Mouse (Mus musculus) cerebellum, adult (tissue): ENCODE data around the gene Fgfr2.

Experiments
- ATAC-seq: cut with Nextera tagmentation; 2 replicates; pipeline ENCODE4 v1.9.2; 2017; ENCODE audit warnings: mild to moderate bottlenecking, moderate library complexity, mixed read lengths; ENCODE audit not compliant: insufficient number of reproducible peaks, low FRiP score, low TSS enrichment

Gene Fgfr2

GRCm38 (mm10) chr7:130827431-130827830 is 2295.7 kb downstream of the Fgfr2 start:
- no peak for ATAC-seq

DNA sequence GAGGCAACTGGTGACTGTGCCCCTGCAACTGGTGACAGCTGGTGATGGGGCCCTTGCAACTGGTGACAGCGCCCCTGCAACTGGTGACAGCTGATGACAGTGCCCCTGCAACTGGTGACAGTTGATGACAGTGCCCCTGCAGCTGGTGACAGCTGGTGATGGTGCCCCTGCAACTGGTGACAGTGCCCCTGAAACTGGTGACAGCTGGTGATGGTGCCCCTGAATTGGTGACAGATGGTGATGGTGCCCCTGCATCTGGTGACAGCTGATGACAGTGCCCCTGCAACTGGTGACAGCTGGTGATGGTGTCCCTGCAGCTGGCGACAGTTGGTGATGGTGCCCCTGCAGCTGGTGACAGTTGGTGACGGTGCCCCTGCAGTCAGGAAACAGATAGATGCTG is 2296.8 kb downstream of the Fgfr2 start:
- ATAC-seq = no peak

- ATAC-seq = no peak
These were observed 2299.2 kb downstream of the Fgfr2 start for GRCm38 (mm10) chr7:130823992-130824391.

- ATAC-seq = no peak
These were observed 2303.5 kb downstream of the Fgfr2 start for GRCm38 (mm10) chr7:130819624-130820023.

DNA sequence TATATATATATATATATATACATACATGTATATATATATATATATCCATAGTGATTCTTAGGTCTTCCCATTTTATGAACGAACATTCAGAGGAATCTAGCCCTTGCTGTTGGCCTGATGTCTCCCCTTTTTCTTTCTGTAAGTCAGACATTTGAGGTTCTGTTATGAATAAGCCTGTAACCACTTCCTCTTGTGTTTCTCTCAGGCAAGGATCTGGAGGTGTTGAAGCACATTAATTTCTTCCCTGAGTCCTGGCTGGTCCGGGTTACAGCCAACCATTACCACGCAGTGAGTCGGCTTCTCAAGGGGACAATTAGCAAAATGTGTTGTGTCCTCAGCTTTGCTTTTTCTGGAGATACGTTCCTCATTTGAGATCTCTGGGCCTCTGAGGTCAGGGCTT is 2304.3 kb downstream of the Fgfr2 start:
- ATAC-seq = no peak

- ATAC-seq = no peak
These were observed 2306.9 kb downstream of the Fgfr2 start for GRCm38 (mm10) chr7:130816243-130816642.

DNA sequence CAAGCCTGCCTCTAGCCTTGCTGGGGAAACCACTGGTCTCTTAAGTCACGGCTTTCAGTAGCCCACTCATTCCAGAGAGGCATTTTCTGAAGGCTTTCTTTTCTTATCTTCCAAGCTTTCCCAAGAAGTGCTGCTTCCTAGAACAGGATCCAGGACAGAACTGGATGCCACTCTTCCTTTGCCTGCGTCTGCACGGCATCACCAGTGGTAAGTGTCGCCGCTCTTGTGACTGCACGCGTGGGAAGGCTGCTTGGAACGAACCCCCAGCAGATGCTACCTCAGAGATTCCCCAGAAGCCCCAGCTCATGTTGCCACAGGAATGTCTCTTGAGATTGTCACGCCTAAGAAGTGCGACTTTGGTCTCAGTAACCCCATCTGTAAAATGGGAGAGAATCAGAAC is 2307.5 kb downstream of the Fgfr2 start:
- ATAC-seq = no peak

- no peak for ATAC-seq
These were observed 2310.7 kb downstream of the Fgfr2 start for GRCm38 (mm10) chr7:130812407-130812806.

- no peak for ATAC-seq
These were observed 2312.9 kb downstream of the Fgfr2 start for GRCm38 (mm10) chr7:130810238-130810637.

DNA sequence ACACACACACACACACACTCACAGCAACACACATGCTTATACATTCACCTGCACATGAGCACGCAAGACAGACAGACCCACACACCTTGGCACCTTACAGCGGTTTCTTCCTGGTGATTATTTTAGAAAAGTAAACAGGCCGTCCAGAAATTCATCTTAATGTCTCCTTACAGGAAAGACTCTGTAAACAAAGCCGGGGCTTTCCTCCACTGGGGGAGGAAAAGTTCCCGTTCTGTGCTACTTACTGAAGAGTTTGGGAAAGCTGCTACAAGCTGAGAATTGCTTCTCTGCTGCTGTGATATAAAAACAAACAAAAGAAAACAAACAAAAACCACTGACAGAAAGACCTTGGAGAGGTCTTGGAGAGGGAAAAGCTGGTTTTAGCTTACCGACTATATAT is 2314.5 kb downstream of the Fgfr2 start:
- ATAC-seq = no peak

- no peak for ATAC-seq
These were observed 2315.4 kb downstream of the Fgfr2 start for GRCm38 (mm10) chr7:130807749-130808148.

- no peak for ATAC-seq
These were observed 2318.2 kb downstream of the Fgfr2 start for GRCm38 (mm10) chr7:130804991-130805390.

- ATAC-seq = no peak
These were observed 2319.8 kb downstream of the Fgfr2 start for GRCm38 (mm10) chr7:130803251-130803825.

DNA sequence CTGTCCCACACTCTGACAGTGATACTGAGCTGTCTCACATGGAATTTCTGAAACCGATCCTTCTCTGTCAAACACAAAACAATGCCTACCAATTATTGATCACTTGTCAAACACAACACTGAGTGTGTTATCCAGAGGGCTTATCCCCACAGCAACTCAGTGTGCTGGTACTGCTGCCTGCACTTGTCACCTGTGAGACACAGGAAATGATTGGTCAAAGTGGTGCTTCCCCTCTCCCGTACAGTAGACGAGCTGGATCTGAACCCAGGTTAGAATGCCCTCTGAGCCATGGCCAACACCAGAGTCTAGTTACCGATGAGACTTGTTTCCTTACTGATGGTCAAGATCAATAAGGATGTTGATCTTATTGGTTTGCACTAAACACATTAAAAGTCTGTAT is 2321.3 kb downstream of the Fgfr2 start:
- ATAC-seq = no peak

DNA sequence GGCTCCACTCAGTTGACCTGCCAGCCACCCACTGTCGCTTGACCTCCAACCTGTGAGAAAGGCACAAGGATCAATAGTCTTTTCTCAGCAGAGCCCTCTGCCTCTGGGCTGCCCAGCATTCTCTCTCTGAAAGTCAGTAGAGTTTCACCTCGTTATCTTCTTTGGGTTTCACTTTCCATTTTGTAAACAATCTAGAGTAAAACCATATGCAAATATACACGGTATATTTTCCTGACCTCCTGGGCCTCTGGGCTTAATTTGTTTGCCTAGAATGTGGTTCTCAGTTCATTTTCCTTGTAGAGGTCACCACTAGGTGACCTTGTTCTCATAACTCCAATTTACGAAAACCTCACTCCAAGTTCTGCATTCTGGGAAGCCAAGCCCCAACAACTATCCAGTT is 2322.5 kb downstream of the Fgfr2 start:
- no peak for ATAC-seq

GRCm38 (mm10) chr7:130799418-130799817 is 2323.7 kb downstream of the Fgfr2 start:
- no peak for ATAC-seq

GRCm38 (mm10) chr7:130797524-130797923 is 2325.6 kb downstream of the Fgfr2 start:
- ATAC-seq = no peak

DNA sequence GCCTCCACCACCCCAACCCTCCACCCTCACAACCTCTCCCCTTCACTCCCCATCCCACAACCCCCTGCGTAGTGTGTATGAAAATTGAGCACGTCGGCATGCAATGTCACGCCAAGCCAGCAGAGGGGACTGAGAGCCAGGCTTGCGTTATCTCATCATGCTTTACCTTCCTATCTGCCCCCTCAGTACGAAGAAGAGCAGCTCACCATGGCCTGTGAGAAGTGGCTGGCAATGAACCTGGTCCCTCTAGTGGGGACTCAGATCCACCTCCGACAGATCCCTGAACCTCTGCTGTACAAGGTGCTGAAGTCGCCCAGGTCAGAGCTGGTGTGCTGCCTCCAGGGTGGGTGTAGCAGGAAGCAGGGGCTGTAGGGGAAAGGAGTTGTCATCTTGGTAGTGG is 2326.4 kb downstream of the Fgfr2 start:
- no peak for ATAC-seq

GRCm38 (mm10) chr7:130793671-130794070 is 2329.5 kb downstream of the Fgfr2 start:
- ATAC-seq = no peak

- no peak for ATAC-seq
These were observed 2333.7 kb downstream of the Fgfr2 start for GRCm38 (mm10) chr7:130789456-130789855.

GRCm38 (mm10) chr7:130788950-130789349 is 2334.2 kb downstream of the Fgfr2 start:
- ATAC-seq = no peak

- no peak for ATAC-seq
These were observed 2335.6 kb downstream of the Fgfr2 start for GRCm38 (mm10) chr7:130787537-130787936.

GRCm38 (mm10) chr7:130786708-130787107 is 2336.4 kb downstream of the Fgfr2 start:
- ATAC-seq = no peak
